Mouse (Mus musculus) testis, adult 2 months (tissue): ENCODE data around the gene Wnt4. TPM values are rescaled to one million over a fixed set of nuclear protein-coding genes. Genes with fewer than 3 reads are reported as not detected.

Experiments
- H3K27ac ChIP-seq: fragments of 200-500 bp; 2 replicates; pipeline ENCODE4 v1.5.1; 2012; ENCODE audit warnings: low read depth, low read length; ENCODE audit not compliant: control insufficient read depth, insufficient read depth
- H3K27me3 ChIP-seq: fragments of 200-500 bp; 2 replicates; pipeline ENCODE4 v1.6.1; 2012; ENCODE audit warnings: mild to moderate bottlenecking, low read length, moderate library complexity; ENCODE audit not compliant: control insufficient read depth, insufficient read depth
- H3K36me3 ChIP-seq: fragments of 200-500 bp; 2 replicates; pipeline ENCODE4 v1.6.1; 2012; ENCODE audit warnings: mild to moderate bottlenecking, low read length; ENCODE audit not compliant: control insufficient read depth, insufficient read depth
- H3K4me1 ChIP-seq: fragments of 200-500 bp; 2 replicates; pipeline ENCODE4 v1.6.1; 2012; ENCODE audit warnings: low read length; ENCODE audit not compliant: control insufficient read depth, insufficient read depth
- H3K4me3 ChIP-seq: fragments of 200-500 bp; 2 replicates; pipeline ENCODE4 v1.5.1; 2012; ENCODE audit warnings: low read depth, mild to moderate bottlenecking, low read length, moderate library complexity, mixed read lengths; ENCODE audit not compliant: control insufficient read depth
- CTCF ChIP-seq: fragments of 200-500 bp; IDR thresholded peaks from 2 replicates; pipeline ENCODE4 v1.5.1; 2012; ENCODE audit warnings: low read depth, mild to moderate bottlenecking, inconsistent platforms, low read length, moderate library complexity; ENCODE audit not compliant: control insufficient read depth, insufficient read depth, insufficient replicate concordance
- POLR2A ChIP-seq: fragments of 200-500 bp; IDR thresholded peaks from 2 replicates; pipeline ENCODE4 v1.6.1; 2012; ENCODE audit warnings: low read depth, mild to moderate bottlenecking, inconsistent platforms, low read length, moderate library complexity; ENCODE audit not compliant: control insufficient read depth
- polyA plus RNA-seq: library from polyadenylated mRNA; depleted of rRNA; stranded (reverse); fragments of >200 nt; gene quantifications from 2 replicates; pipeline ENCODE4 v1.2.3, GENCODE M21; 2012

Wnt4 gene
- polyA plus RNA-seq, 1 experiment = 0.05 TPM

DNA sequence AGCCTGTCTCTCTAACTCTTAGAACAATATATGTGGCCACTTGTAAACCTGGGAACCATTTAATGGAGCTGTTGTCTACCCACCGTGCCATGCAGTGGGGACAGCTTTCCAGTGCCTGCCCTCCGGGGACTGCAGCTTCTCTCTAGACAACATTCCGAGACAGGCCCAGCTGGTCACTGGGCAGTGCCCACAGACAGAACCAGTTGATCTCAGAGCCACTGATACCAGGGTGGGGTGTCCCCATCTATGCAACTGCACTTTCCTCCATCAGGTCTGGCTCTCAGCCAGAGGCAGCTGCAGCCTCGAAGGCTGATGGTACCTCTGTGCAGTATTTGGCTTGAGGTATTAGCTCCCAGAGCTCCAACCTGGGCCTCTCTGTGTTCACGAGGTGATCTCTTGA is 27.0 kb upstream of the Wnt4 start:
- Histone ChIP-seq H3K36me3 (no peaks in the 10 kb centered on the region), H3K27ac (no peak overlapping the region), H3K27me3 (no peaks in the 10 kb centered on the region), H3K4me3 (no peak overlapping the region), H3K4me1 (peaks cover 7% of the 10 kb centered on the region)
- TF ChIP-seq POLR2A (no peak), CTCF (no peak)

- Histone ChIP-seq H3K27me3 (no peaks in the 10 kb centered on the region), H3K4me1 (peaks cover 7% of the 10 kb centered on the region), H3K36me3 (no peaks in the 10 kb centered on the region), H3K27ac (no peak overlapping the region), H3K4me3 (no peak overlapping the region)
- TF ChIP-seq POLR2A (no peak), CTCF (no peak)
Measured at GRCm38 (mm10) chr4:137250849-137251248, 26.4 kb upstream of the Wnt4 start.

DNA sequence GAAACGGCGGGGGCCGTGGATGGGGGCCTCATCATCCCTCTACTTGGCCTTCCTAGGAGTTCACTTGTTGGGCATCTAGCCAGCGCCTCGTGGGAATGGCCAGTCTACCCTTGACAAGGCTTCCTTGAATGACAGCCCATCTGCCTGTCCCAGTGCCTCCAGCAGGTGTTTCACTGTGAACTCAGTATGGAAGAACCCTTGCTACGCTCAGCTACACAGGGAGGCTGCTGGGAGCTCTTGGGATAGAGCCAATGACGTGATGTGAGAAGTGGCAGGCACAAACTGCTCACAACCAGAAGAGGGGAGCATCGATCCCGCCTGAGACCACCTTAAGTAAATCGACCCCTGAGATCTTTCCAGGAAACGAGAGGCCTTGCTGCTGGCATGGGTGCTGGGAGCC is 23.7 kb upstream of the Wnt4 start:
- Histone ChIP-seq H3K4me3 (no peak overlapping the region), H3K4me1 (peaks cover 7% of the 10 kb centered on the region)

DNA sequence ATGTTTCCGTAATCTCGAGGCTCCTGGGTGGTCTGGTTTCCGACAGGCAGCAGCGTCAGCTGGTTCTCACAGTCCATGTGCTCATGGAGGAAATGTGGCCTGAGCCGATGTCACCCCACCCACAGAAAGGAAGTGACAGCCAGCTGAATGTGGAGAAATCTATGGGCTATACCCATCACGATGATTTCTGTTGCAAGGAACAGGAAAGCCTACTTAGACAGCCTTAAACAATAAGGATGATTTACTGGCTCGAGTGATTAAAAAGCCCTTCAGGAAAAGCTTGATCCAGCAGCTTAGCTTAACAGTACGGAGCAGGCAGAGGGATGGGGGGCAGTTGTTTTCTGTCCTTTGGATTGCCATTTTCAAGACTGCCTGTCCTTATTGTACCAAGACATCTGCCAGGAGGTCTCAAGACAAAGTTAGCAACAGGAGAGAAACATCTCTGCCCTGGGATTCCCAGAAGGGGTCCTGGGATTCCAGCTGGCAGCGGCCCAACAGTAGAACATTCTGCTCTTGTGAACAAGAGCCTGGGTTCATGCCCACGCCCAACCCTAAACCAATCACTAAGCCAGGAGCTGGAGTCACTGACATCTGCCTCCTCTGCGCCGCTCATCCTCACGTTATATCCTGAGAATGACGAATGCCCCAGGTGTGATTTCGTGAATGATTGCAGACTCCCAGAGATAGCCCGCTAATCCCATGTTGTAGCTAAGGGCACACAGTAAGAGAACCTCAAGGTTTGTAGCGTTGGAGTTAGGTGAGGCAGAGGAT is 22.9 kb upstream of the Wnt4 start:
- Histone ChIP-seq H3K27me3 (no peaks in the 10 kb centered on the region), H3K36me3 (no peaks in the 10 kb centered on the region), H3K4me3 (no peak overlapping the region), H3K27ac (no peak overlapping the region), H3K4me1 (peaks cover 7% of the 10 kb centered on the region)
- TF ChIP-seq POLR2A = no peak

More for the DNA sequence above, 23.7 kb upstream of the Wnt4 start:
- H3K27ac ChIP-seq = no peak overlapping the region
- TF ChIP-seq POLR2A (no peak), CTCF (no peak)
- no peaks in the 10 kb centered on the region for H3K27me3 ChIP-seq
- no peaks in the 10 kb centered on the region for H3K36me3 ChIP-seq

GRCm38 (mm10) chr4:137255568-137255967 is 21.7 kb upstream of the Wnt4 start:
- Histone ChIP-seq H3K27me3 (no peaks in the 10 kb centered on the region), H3K27ac (no peak overlapping the region), H3K4me3 (no peak overlapping the region), H3K4me1 (peaks cover 4% of the 10 kb centered on the region), H3K36me3 (no peaks in the 10 kb centered on the region)
- TF ChIP-seq POLR2A (no peak), CTCF (no peak)

DNA sequence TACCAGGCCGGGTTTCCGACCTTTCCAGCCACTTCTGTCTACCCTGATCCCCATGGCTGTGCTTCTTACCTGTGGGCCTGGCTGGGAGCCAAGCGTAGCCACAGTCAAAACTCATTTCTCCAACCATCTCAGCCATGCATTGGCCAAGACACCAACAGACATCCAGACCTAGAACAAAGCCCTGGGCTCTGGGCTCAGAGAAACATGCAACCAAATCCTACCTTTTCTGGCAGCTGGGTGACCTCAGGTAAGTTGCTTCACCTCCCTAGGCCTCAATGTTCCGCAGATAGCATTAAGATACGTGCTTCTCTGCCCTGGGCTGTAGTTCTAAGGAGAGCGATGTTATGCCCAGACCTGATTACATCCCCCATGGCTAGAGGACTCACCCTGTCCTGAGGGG is 15.5 kb upstream of the Wnt4 start:
- no peaks in the 10 kb centered on the region for H3K36me3 ChIP-seq
- H3K4me3 ChIP-seq = no peak overlapping the region
- H3K27ac ChIP-seq = no peak overlapping the region
- no peak for TF ChIP-seq CTCF
- no peak for TF ChIP-seq POLR2A
- no peaks in the 10 kb centered on the region for H3K4me1 ChIP-seq
- no peaks in the 10 kb centered on the region for H3K27me3 ChIP-seq

- H3K27me3 ChIP-seq = no peaks in the 10 kb centered on the region
- H3K4me3 ChIP-seq = no peak overlapping the region
- no peaks in the 10 kb centered on the region for H3K36me3 ChIP-seq
- TF ChIP-seq POLR2A (no peak), CTCF (no peak)
- no peak overlapping the region for H3K27ac ChIP-seq
- no peaks in the 10 kb centered on the region for H3K4me1 ChIP-seq
Measured at GRCm38 (mm10) chr4:137264066-137264465, 13.2 kb upstream of the Wnt4 start.
